Mouse (Mus musculus): ENCODE results near the gene Tubgcp5.
"Not testable (repeated sequence)": the region's sequence is repeated elsewhere in the genome, so short reads cannot be mapped to it uniquely, and the experiment has no call there.

The Tubgcp5 gene

DNA sequence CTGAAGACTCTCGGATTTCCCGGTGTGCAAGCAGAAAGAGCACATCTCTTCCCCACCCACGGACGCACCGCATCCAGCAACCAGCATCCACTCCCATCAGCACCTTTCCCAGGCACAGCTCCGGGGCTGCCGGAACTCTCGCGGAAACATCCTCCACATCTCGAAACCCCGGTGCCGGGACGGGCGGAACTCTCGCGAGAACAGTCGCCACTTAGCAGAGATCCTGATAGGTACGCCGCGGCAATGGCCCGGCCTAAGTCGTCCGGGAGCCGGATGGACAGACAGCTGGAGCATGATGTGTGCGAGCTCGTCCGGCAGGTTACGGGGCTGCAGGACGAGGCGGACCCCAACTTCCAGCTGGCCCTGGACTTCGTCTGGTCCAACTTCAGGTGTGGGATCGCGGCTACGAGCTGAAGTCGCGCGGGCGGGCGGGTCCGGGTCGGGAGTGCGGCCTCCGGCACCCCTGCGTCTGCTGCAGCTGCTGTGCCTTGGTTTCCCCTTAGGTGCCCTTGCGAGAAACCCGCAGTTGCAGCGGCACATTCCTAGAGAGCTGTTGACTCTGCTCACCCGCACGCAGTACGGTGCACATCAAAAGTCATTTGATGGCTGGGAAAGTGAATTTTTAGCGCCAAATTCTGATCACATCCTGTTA lies at the start of gene Tubgcp5:
Gene Tubgcp5 (plus strand): TSS at position 203 of the 652 bp plus-strand sequence.
- peak; percentile 97 to 98 for DNase-seq

DNA sequence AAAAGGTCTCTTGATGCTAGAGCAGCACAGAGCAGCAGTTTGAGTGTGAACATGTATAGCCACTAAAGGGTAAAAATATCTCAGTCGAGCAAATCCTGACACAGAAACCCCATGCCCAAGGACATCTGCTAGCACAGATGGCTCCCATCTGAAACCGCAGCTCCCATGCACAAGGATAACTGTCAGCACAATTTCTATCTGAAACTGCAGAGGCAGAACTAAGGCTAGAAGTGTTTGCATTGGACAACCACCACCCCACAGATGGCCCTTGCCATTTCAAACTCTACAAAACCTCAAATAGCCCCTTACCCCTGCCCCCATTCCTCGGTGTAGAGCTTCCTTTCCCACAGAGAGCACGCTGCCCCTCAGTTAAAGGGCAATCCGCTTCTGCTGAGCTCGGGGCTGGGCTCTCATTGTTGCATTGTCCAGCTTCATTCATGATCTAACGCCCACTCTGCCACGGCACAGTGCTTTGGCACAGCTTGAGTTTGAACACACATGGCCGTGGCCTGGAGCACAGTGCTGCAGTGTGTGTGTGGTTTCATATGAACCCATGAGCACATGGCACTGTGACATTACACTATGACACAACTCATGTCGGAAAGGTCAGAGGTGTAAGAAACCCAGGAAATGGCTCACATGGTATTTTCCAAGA lies 49.3 kb upstream of the Tubgcp5 start:
- no peak for DNase-seq

DNA sequence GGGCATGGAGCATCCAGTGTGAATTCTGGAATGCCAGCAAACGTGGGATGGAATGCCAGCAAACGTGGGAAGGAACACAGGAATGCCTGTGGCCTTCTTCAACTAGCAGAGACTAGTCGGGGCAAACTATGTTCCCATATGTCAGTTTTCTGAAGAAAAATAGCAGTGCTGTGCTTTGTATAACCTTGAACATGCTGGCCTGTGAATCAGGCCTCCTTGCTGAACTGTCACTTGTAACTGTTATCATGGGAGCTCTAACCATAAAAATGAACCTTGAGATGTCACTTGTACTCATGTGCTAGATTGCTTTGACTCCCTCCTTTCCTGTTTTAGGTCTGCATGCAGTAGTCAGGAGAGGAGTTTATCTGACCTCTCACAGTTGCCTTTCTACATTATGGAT lies 43.1 kb upstream of the Tubgcp5 start:
- no peak for DNase-seq

- no peak for DNase-seq
Observed at GRCm38 (mm10) chr7:55759346-55759745, 34.6 kb upstream of the Tubgcp5 start.

DNA sequence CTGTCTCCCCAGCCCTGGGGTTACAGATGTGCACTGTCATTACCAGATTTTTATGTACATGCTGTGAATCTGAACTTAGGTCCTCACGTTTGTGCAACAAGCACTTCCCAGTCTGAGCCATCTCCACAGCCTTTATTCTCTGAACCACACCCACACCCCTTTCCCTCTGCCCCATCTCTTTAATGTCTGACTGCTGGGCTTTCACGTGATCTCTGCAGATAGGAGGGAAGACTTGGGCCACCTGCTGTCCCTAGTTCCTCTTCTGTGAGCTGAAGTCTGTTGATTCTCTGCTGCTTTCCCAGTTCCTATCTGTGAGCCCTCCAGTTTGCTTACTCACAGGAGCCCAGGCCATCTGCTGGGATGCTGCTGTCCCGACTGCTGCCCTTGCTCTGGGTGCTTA lies 26.0 kb upstream of the Tubgcp5 start, which contains the start of gene Siglech:
Gene Siglech (plus strand): TSS at position 253 of the 400 bp plus-strand sequence.
- no peak for DNase-seq

DNA sequence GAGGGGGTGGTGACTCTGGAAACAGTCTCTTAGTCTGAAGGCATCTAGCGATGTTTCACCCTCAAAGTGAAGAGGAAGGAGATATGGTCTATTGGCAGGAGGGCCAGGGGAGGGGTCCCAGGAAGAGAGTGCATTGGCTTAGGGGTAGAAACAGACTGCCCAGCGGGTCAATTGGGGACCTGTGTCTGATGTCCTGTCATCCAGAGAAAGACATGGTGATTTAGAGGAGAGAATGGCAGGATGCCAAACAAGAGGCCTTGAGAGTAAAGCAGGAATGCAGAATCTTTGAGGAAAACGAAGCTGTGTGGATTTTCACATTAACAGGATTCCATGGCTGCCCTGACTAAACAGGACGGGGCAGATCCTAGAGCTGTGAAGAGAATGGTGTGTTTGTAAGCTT lies 13.9 kb upstream of the Tubgcp5 start:
- no peak for DNase-seq

GRCm38 (mm10) chr7:55782493-55782892 lies 11.5 kb upstream of the Tubgcp5 start:
- no peak for DNase-seq

GRCm38 (mm10) chr7:55784580-55784979 lies 9.4 kb upstream of the Tubgcp5 start:
- peak in 1 of 2 experiments; percentile 7 for DNase-seq

DNA sequence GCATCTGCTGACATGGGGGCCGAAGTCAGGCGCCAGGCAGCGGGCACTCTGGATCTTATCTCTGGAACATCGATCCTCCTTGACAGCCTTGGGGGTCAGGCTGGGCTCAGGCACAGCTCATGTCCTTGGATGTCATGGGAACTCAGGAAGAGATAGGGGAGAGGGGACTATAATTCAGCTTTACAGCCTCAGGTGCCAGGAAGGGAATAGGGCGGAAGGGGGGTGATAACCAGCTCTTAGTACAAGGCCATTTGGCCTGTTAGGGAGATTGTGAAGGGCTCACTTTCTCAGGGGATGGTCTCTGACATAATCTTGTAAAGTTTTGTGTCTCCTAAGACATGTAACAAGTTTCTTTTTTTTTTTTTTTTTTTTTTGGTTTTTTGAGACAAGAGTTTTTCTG lies 3.4 kb upstream of the Tubgcp5 start:
- not testable (repeated sequence) for DNase-seq

- DNase-seq, result no peak
Observed at GRCm38 (mm10) chr7:55792280-55792679, 1.7 kb upstream of the Tubgcp5 start.

DNA sequence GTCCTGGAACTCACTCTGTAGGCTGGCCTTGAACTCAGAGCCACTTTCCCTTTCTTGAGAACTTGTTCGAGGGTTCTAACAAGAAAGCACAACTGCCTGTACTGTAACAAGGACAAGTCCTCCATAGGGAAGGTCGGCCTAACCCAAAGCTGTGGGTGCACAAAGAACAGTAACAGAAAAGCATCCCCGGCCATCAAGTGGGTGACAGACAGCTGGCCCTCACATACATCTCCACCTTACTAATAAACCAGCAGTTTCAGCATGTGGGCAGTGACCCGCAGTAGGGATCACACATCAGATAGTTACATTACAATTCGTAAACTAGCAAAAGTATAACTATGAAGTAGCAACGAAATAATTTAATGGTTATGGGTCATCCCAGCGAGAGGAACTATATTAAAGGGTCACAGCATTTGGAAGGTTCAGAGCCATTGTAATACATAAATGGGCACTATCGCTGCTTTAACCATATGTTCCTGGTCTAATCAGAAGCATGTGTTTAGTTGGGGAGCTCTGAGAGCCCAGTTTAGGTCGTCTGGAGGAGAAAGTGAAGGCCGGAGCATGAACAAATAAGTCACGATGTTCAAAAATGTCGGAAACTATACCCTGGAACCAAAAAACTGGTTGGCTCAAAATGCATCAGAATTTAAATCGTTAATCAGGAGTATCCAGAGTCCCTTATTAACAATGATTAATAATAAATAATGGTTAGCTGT lies 560 bp upstream of the Tubgcp5 start:
- no peak for DNase-seq

GRCm38 (mm10) chr7:55799981-55800380 lies 6.0 kb downstream of the Tubgcp5 start:
- DNase-seq, result no peak

GRCm38 (mm10) chr7:55809967-55810366 lies 16.0 kb downstream of the Tubgcp5 start:
- no peak for DNase-seq

DNA sequence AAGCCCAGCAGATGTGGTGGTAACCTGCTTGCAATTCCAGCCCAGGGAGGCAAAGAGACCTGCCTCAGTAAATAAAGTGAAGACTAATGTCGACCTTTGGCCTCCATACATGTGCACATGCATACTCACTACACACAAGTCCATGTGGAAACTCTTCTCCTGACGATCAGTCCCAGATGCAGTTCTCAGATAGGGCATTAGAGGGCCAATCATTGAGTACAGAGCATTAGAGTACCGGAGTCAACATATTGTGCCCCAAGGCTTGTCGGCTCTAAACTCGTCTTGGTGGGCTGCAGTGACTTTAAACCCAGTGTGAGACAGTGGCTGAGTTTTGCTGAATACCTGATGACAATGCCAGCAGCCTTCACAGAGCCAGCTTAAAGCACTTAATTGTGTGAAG lies 30.5 kb downstream of the Tubgcp5 start:
- no peak for DNase-seq

GRCm38 (mm10) chr7:55827551-55827950 lies 33.6 kb downstream of the Tubgcp5 start:
- no peak for DNase-seq

- DNase-seq, result no peak
Observed at GRCm38 (mm10) chr7:55836877-55837276, 42.9 kb downstream of the Tubgcp5 start.

GRCm38 (mm10) chr7:55841445-55841844 lies 47.5 kb downstream of the Tubgcp5 start, which contains the start of gene Cyfip1:
TSS of gene Cyfip1 (plus strand) at chr7:55841745.
- DNase-seq, result no peak

- DNase-seq, result peak; percentile 93 to 94
Observed at GRCm38 (mm10) chr7:55841977-55842503, 48.1 kb downstream of the Tubgcp5 start.

DNA sequence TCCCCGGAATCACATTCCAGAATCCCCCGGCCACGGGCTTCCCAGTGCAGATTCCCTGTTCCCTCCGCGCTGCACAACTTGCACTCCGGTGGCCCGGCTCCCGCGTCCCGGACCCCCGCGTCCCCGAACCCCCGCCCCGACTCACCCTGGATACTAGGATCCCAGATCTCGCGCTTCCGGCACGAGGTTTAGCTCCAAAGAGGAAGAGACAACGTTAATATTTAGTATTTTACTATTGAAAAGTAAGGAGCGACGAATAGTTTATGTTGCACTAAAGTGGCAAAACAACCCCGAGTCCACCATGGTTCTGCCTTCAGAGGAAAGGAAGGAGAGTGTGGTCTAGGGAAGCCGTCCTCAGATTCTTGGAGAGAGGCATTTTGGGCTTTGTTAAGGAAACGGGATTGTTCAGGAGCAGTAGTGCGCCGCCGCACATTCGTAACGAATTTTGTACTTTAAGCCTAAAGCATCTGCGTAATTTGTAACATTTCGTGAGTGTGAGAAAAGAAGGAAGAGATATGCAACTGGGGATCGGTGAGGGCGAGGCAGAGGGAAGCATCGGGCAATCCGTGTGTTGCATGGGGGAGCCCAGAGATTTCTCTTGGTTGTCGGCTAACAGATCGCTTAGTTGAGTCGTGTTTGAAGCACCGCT lies 48.7 kb downstream of the Tubgcp5 start:
- peak in 1 of 2 experiments; percentile 31 for DNase-seq

DNA sequence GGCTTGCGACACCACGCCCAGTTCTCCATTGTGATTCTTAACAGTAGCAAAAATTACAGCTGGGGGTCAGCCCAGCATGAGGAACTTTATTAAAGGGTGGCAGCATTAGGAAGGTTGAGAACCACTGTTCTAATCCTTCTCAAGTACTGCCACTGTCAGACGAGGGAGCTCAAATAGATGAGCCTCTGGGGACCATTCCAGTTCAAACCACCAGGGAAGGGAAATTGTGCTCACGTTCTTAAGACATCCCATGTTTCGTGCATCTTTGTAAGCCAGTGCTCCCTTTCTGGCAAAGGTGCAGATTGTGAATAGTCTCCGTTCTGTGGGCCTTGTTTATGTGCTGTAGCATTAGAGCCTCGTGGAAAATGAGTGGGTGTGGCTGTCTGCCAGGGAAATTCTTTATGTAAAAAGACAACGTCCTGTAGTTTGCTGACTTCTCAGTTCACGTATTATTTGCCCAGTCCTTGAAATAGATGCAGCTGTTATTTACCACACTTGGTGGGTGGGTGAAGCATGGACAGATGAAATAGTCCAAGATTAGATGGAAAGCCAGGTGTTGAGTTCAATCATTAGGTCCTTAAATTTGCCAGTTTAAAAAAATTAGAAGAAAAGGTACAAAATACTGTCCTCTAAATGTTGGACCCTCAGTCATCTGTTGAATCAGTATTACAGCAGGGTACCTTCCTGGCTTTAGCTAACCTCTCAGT lies 52.8 kb downstream of the Tubgcp5 start:
- DNase-seq, result no peak

GRCm38 (mm10) chr7:55849948-55850571 lies 56.1 kb downstream of the Tubgcp5 start:
- no peak for DNase-seq

DNA sequence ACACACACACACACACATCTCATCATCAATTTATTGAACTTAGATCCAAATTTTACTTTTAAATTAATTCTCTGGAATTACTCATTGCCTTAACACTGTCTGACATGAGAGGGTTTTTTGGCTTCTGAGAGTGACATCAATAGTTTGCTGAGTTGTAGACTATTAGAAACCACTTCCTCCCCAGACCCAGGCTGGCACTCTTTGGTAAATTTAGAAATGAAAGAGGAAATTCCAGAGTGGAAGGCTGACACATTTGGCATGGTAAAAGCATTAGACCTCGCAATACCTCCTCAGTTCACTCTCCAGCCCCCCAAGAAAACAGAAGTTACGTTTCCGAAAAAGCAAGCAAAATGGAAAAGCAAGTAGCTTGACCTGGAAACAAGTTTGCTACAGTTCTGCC lies 58.8 kb downstream of the Tubgcp5 start:
- no peak for DNase-seq

Measured in kidney, adult 8-10 months (tissue).